Mouse (Mus musculus) CD4-positive naive resting alpha-beta T cell, adult 76 days (primary cell): ENCODE measurements around the gene Zfp946. TPM values are rescaled to one million over a fixed set of nuclear protein-coding genes. Genes with fewer than 3 reads are reported as not detected.

Source experiments
- total RNA-seq: library from RNA; stranded (reverse); gene quantifications from one replicate; pipeline ENCODE4 v1.2.4, GENCODE M21; 2023

The Zfp946 gene
- total RNA-seq: 4.4 TPM

GRCm38 (mm10) chr17:22423952-22424617 is at the start of gene Zfp946:
Zfp946 (plus strand) TSS chr17:22424222.

Other genes starting within 250 kb of the Zfp946 start
- 5.2 TPM for gene Zfp994, start 198.6 kb upstream of the Zfp946 start, total RNA-seq
- 10.9 TPM for gene CT030661.1, start 109.4 kb upstream of the Zfp946 start, total RNA-seq
- gene Zfp944, start 62.8 kb upstream of the Zfp946 start, total RNA-seq: 9.0 TPM
- gene Zfp758, start 62.8 kb upstream of the Zfp946 start, total RNA-seq: 15.2 TPM
- gene Vmn2r111, start 149.3 kb downstream of the Zfp946 start, total RNA-seq: not detected
- gene Vmn2r112, start 176.7 kb downstream of the Zfp946 start, total RNA-seq: not detected